Mouse (Mus musculus) liver, embryonic 15.5 days (tissue): ENCODE results near the gene Ror2. TPM values are rescaled to one million over a fixed set of nuclear protein-coding genes. Genes with fewer than 3 reads are reported as not detected.

ENCODE experiments used
- ATAC-seq: fragments of 200-750 bp; cut with Nextera tagmentation; 2 replicates; pipeline ENCODE4 v1.8.0; 2017; ENCODE audit warnings: moderate number of reproducible peaks, mild to moderate bottlenecking, moderate library complexity; ENCODE audit not compliant: insufficient read depth
- H3K27ac ChIP-seq: fragments of 300-500 bp; sonication (generic); replicated peaks from 2 replicates; pipeline ENCODE4 v1.5.1; 2015; ENCODE audit warnings: mild to moderate bottlenecking, inconsistent platforms
- H3K27me3 ChIP-seq: fragments of 300-500 bp; sonication (generic); 2 replicates; pipeline ENCODE4 v1.6.1; 2015; ENCODE audit warnings: mild to moderate bottlenecking, inconsistent platforms
- H3K36me3 ChIP-seq: fragments of 300-500 bp; sonication (generic); replicated peaks from 2 replicates; pipeline ENCODE4 v1.6.1; 2015; ENCODE audit warnings: moderate library complexity, mild to moderate bottlenecking, inconsistent platforms
- H3K4me1 ChIP-seq: fragments of 300-500 bp; sonication (generic); replicated peaks from 2 replicates; pipeline ENCODE4 v1.6.1; 2015; ENCODE audit warnings: inconsistent platforms
- H3K4me2 ChIP-seq: fragments of 300-500 bp; sonication (generic); 2 replicates; pipeline ENCODE4 v1.6.1; 2015; ENCODE audit warnings: moderate library complexity, mild to moderate bottlenecking, inconsistent platforms
- H3K4me3 ChIP-seq: fragments of 300-500 bp; sonication (generic); replicated peaks from 2 replicates; pipeline ENCODE4 v1.5.1; 2015; ENCODE audit warnings: mild to moderate bottlenecking, inconsistent platforms
- H3K9ac ChIP-seq: fragments of 300-500 bp; sonication (generic); 2 replicates; pipeline ENCODE4 v1.6.1; 2015; ENCODE audit warnings: moderate library complexity, mild to moderate bottlenecking, inconsistent platforms
- H3K9me3 ChIP-seq: fragments of 300-500 bp; sonication (generic); replicated peaks from 2 replicates; pipeline ENCODE4 v1.6.1; 2016; ENCODE audit warnings: inconsistent platforms
- WGBS: fragments of 180-500 bp; shearing (Covaris S2); methylation state at CpG from one replicate; pipeline ENCODE4 v1.1.7; 2015; ENCODE audit warnings: mixed read lengths; ENCODE audit not compliant: insufficient replicate concordance; 5-methylcytosine and 5-hydroxymethylcytosine counted together
- polyA plus RNA-seq: library from polyadenylated mRNA; unstranded; fragments of >200 nt; fragmentation: Nextera tagmentation; extraction: Ambion mirVana; gene quantifications from 2 replicates; pipeline ENCODE4 v1.2.1, GENCODE M21; 2015

The Ror2 gene
- polyA plus RNA-seq, 1 experiment from 2014 or later = 0.23 TPM

- WGBS = 37% methylated on average over 11 of the region's 11 CpGs
These were observed 165.0 kb downstream of the Ror2 start for GRCm38 (mm10) chr13:53120906-53121305.

GRCm38 (mm10) chr13:53119586-53120426 lies 166.1 kb downstream of the Ror2 start:
- Histone ChIP-seq H3K27ac (no peak overlapping the region), H3K9ac (no peak overlapping the region), H3K4me2 (no peak overlapping the region), H3K4me1 (no peaks in the 10 kb centered on the region), H3K4me3 (no peak overlapping the region), H3K27me3 (no peaks in the 10 kb centered on the region), H3K9me3 (no peaks in the 10 kb centered on the region), H3K36me3 (no peaks in the 10 kb centered on the region)
- WGBS = 27% methylated on average over 10 of the region's 10 CpGs
- no peak for ATAC-seq

More at GRCm38 (mm10) chr13:53120906-53121305, 165.0 kb downstream of the Ror2 start:
- Histone ChIP-seq H3K36me3 (no peaks in the 10 kb centered on the region), H3K4me1 (no peaks in the 10 kb centered on the region), H3K27ac (no peak overlapping the region), H3K9me3 (no peaks in the 10 kb centered on the region), H3K4me2 (no peak overlapping the region), H3K4me3 (no peak overlapping the region), H3K27me3 (no peaks in the 10 kb centered on the region), H3K9ac (no peak overlapping the region)
- ATAC-seq = no peak

- no peak overlapping the region for H3K27ac ChIP-seq
- H3K36me3 ChIP-seq = no peaks in the 10 kb centered on the region
- no peaks in the 10 kb centered on the region for H3K27me3 ChIP-seq
- H3K4me3 ChIP-seq = no peak overlapping the region
- H3K9ac ChIP-seq = no peak overlapping the region
- WGBS = 83% methylated on average over 13 of the region's 13 CpGs
- H3K9me3 ChIP-seq = no peaks in the 10 kb centered on the region
- H3K4me2 ChIP-seq = no peak overlapping the region
- no peak for ATAC-seq
- no peaks in the 10 kb centered on the region for H3K4me1 ChIP-seq
These were observed 167.5 kb downstream of the Ror2 start for GRCm38 (mm10) chr13:53118398-53118797.

GRCm38 (mm10) chr13:53117921-53118320 lies 168.0 kb downstream of the Ror2 start:
- 64% methylated on average over 7 of the region's 7 CpGs for WGBS
- Histone ChIP-seq H3K27me3 (no peaks in the 10 kb centered on the region), H3K27ac (no peak overlapping the region), H3K4me3 (no peak overlapping the region), H3K9me3 (no peaks in the 10 kb centered on the region), H3K9ac (no peak overlapping the region), H3K36me3 (no peaks in the 10 kb centered on the region), H3K4me1 (no peaks in the 10 kb centered on the region), H3K4me2 (no peak overlapping the region)
- ATAC-seq = no peak

- Histone ChIP-seq H3K4me2 (no peak overlapping the region), H3K4me3 (no peak overlapping the region), H3K9me3 (no peaks in the 10 kb centered on the region), H3K27me3 (no peaks in the 10 kb centered on the region), H3K27ac (no peak overlapping the region), H3K9ac (no peak overlapping the region), H3K36me3 (no peaks in the 10 kb centered on the region), H3K4me1 (no peaks in the 10 kb centered on the region)
- WGBS = 76% methylated on average over 16 of the region's 16 CpGs
- no peak for ATAC-seq
These were observed 175.7 kb downstream of the Ror2 start for GRCm38 (mm10) chr13:53110249-53110578.

- Histone ChIP-seq H3K27me3 (no peaks in the 10 kb centered on the region), H3K27ac (no peak overlapping the region), H3K9ac (no peak overlapping the region), H3K9me3 (no peaks in the 10 kb centered on the region), H3K4me3 (no peak overlapping the region), H3K36me3 (no peaks in the 10 kb centered on the region), H3K4me1 (no peaks in the 10 kb centered on the region), H3K4me2 (no peak overlapping the region)
- ATAC-seq = no peak
- WGBS = 20% methylated on average over 17 of the region's 17 CpGs
These were observed 176.2 kb downstream of the Ror2 start for GRCm38 (mm10) chr13:53109560-53110248.

- no peaks in the 10 kb centered on the region for H3K27me3 ChIP-seq
- no peak overlapping the region for H3K4me2 ChIP-seq
- no peaks in the 10 kb centered on the region for H3K4me1 ChIP-seq
- no peak overlapping the region for H3K4me3 ChIP-seq
- H3K9me3 ChIP-seq = no peaks in the 10 kb centered on the region
- H3K36me3 ChIP-seq = no peaks in the 10 kb centered on the region
- no peak for ATAC-seq
- WGBS = 44% methylated on average over 13 of the region's 13 CpGs
- H3K9ac ChIP-seq = no peak overlapping the region
- H3K27ac ChIP-seq = no peak overlapping the region
These were observed 179.2 kb downstream of the Ror2 start for GRCm38 (mm10) chr13:53106676-53107075.

- 50% methylated on average over 17 of the region's 17 CpGs for WGBS
- ATAC-seq = no peak
- H3K4me3 ChIP-seq = no peak overlapping the region
- no peaks in the 10 kb centered on the region for H3K9me3 ChIP-seq
- H3K27ac ChIP-seq = no peak overlapping the region
- H3K4me1 ChIP-seq = no peaks in the 10 kb centered on the region
- H3K36me3 ChIP-seq = no peaks in the 10 kb centered on the region
- H3K4me2 ChIP-seq = no peak overlapping the region
- H3K27me3 ChIP-seq = no peaks in the 10 kb centered on the region
- H3K9ac ChIP-seq = no peak overlapping the region
These were observed 185.9 kb downstream of the Ror2 start for GRCm38 (mm10) chr13:53099771-53100682.

- Histone ChIP-seq H3K4me2 (no peak overlapping the region), H3K27me3 (no peaks in the 10 kb centered on the region), H3K36me3 (no peaks in the 10 kb centered on the region), H3K4me1 (no peaks in the 10 kb centered on the region), H3K27ac (no peak overlapping the region), H3K9me3 (no peaks in the 10 kb centered on the region), H3K4me3 (no peak overlapping the region), H3K9ac (no peak overlapping the region)
- ATAC-seq = no peak
- WGBS = 16% methylated on average over 8 of the region's 8 CpGs
These were observed 189.3 kb downstream of the Ror2 start for GRCm38 (mm10) chr13:53096615-53097014.

GRCm38 (mm10) chr13:53095222-53095621 lies 190.7 kb downstream of the Ror2 start:
- H3K27ac ChIP-seq = no peak overlapping the region
- H3K9ac ChIP-seq = no peak overlapping the region
- no peaks in the 10 kb centered on the region for H3K27me3 ChIP-seq
- no peak overlapping the region for H3K4me2 ChIP-seq
- no peaks in the 10 kb centered on the region for H3K9me3 ChIP-seq
- WGBS = 68% methylated on average over 17 of the region's 17 CpGs
- H3K36me3 ChIP-seq = no peaks in the 10 kb centered on the region
- no peak for ATAC-seq
- no peak overlapping the region for H3K4me3 ChIP-seq
- H3K4me1 ChIP-seq = no peaks in the 10 kb centered on the region

- no peak overlapping the region for H3K9ac ChIP-seq
- H3K27me3 ChIP-seq = no peaks in the 10 kb centered on the region
- H3K36me3 ChIP-seq = no peaks in the 10 kb centered on the region
- ATAC-seq = no peak
- H3K9me3 ChIP-seq = no peaks in the 10 kb centered on the region
- no peak overlapping the region for H3K4me3 ChIP-seq
- H3K27ac ChIP-seq = no peak overlapping the region
- H3K4me1 ChIP-seq = no peaks in the 10 kb centered on the region
- WGBS = 67% methylated on average over 8 of the region's 8 CpGs
- H3K4me2 ChIP-seq = no peak overlapping the region
These were observed 191.3 kb downstream of the Ror2 start for GRCm38 (mm10) chr13:53094658-53095057.
